Mouse (Mus musculus) ovary, postnatal 10 days (tissue): ENCODE results near the gene Duoxa1.
"Not testable (repeated sequence)": the region's sequence is repeated elsewhere in the genome, so short reads cannot be mapped to it uniquely, and the experiment has no call there.

ENCODE experiments used
- DNase-seq: peaks from one replicate; pipeline ENCODE4 v3.0.0; 2022; ENCODE audit warnings: low spot score

Gene Duoxa1

GRCm38 (mm10) chr2:122313536-122313935, at the start of gene Duoxa1:
Duoxa1 (minus strand) TSS chr2:122313730.
- DNase-seq = no peak

DNA sequence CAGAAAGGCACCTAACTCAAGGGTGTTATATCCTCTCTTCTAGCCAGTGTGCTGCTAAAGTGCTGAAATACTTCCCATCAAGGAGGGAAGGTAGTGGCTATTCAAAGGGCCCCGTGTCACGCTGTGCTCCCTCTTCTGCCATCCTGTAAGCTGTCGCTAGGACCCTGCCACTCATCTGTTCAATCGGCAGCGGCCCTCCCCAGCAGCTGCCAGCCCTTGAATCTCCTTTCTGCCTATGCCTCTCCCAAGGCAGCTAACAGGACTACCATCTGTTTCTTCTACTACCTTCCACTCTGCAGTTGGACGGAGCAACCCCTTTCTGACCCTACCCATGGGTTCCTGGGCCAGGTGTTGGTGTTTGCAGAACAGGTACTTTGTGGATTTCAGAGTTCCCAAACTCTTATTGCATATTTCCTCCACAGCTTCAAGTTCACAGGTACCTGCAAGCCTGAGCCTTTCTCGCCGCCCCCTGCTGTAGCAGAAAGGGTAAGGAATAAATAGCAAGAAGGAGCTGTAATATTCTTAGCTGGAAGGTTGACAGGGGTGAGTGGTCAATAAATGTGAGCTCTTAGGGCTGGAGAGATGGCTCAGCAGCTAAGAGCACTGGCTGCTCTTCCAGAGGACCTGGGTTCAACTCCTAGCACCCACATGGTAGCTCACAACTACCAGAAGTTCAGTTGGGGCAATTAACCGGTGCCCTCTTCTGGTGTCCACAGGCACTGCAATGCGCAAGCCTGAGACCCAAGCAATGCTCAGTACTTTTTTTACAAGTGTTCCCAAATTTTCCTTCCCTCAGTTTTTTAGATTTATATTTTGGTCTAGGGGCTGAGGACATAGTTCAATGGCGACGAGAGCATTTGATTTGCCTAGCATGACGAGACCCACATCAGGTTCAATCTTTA, 49.3 kb upstream of the Duoxa1 start:
- DNase-seq = no peak

- no peak for DNase-seq
Measured at GRCm38 (mm10) chr2:122361868-122362621, 48.5 kb upstream of the Duoxa1 start.

DNA sequence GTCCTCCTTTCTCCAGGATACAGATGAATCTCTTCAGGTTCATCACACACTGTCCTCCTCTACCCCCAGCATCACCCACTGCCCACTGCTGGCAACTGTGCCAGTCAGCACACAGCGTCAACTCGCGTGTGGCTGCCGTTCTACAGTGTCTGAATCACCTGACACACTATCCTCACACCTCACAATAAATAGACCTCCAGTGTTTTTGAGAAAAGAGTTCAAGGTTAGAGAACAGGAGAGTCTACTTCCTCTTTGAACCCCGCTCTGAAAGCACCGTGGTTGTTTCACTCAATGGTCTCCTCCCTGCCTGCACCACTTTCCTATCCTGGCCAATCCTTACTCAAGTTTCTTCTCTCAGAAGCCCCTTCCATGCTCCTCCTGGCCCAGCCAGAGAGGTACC, 47.7 kb upstream of the Duoxa1 start:
- no peak for DNase-seq

DNA sequence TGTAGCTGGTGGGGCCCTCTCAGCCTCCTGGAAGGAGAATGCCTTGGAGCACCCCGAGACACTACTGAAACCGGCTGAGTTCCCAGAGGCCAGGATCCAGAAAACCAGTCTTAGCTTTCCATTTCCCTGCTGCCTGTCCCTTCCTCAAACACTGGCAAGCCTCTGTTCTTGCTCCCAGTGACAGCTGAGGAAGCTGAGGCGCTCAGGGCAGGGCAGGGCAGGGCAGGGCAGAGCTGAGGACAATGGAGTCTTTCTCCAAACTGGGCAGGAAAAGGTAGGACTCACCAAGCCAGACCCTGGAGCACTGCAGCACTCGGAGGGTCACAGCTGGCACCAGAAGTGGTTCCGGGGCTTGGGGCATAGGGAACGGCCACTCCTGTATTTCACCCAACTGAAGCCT, 46.8 kb upstream of the Duoxa1 start:
- no peak for DNase-seq

DNA sequence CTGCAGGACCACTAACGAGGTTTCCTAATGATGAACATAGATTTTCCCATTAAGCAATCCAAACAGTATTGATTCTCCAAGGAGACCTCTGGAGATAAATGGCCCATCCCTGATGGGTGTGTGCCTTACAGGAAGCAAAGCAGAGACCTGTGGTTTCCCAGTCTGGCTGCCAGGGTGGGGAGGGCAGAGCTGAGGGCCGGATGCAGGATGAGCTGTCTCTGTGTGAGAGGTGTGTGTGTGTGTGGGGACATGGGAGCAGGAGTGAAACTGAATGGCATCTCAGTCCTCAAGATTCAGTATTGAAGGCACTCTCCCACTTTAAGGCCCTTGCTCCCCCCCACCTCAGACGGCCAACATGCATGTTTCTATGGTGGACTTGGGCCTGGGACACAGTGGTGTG, 42.7 kb upstream of the Duoxa1 start:
- no peak for DNase-seq

DNA sequence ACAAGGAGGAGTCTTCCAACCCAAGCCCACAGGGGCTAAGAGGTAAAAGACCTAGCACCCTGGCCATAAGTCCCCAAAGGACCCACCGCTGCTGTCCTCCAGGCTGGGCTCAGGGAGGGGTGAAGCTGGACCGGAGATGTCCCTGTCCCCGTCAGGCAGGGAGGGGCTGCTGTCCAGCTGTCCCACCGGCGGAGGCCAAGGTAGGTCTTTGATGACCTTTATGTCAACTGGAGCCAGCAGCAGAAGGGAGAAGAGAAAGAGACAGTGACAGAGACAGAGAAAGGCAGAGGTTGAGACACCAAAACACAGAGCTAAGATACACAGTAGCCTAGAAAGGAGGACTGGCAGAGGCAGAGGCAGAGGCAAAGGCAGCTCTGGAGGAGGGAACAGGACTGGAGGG, 41.9 kb upstream of the Duoxa1 start:
- no peak for DNase-seq

GRCm38 (mm10) chr2:122354191-122354929, 40.8 kb upstream of the Duoxa1 start:
- DNase-seq = no peak

- no peak for DNase-seq
Measured at GRCm38 (mm10) chr2:122353765-122354164, 40.2 kb upstream of the Duoxa1 start.

DNA sequence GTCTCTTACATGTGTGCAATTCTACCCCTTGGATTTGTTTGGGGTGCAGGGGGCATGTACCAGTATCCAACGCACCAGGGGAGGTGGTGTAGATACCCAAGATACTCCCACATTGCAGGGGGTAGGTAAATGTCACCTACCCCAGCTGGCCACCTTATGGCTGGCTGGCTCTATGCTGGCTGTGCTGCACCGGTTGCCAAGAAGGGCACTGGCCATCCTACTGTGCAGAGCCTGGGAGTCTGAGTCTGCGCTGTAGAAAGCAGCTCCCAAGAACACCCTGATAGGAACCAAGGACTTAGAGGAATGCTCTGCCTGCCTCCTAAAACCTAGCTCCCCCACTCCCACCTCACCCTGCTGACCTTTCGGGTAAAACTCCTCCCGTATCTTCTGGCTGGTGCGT, 39.5 kb upstream of the Duoxa1 start:
- no peak for DNase-seq

DNA sequence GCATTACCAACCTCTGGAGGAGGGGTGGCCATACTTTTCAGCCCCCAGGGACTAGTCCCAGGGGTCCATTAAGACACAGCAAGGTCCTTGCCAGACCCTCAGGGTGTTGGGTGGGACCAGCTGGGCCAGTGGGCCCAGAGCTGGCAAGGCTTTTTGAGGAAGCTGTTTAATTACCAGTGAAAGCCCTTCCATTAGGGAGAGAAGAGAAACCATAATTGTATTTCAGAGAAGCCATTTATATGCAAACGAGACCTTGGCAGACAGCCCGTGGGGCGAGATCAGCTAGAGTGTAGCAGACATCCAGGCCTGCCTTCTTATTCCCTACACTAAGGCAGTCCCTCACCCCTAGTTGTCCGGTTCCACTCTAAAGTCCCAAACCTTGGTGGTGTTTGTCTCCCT, 38.4 kb upstream of the Duoxa1 start:
- DNase-seq = no peak

GRCm38 (mm10) chr2:122351156-122351930, 37.8 kb upstream of the Duoxa1 start:
- no peak for DNase-seq

GRCm38 (mm10) chr2:122349136-122349785, 35.7 kb upstream of the Duoxa1 start:
- DNase-seq = no peak

DNA sequence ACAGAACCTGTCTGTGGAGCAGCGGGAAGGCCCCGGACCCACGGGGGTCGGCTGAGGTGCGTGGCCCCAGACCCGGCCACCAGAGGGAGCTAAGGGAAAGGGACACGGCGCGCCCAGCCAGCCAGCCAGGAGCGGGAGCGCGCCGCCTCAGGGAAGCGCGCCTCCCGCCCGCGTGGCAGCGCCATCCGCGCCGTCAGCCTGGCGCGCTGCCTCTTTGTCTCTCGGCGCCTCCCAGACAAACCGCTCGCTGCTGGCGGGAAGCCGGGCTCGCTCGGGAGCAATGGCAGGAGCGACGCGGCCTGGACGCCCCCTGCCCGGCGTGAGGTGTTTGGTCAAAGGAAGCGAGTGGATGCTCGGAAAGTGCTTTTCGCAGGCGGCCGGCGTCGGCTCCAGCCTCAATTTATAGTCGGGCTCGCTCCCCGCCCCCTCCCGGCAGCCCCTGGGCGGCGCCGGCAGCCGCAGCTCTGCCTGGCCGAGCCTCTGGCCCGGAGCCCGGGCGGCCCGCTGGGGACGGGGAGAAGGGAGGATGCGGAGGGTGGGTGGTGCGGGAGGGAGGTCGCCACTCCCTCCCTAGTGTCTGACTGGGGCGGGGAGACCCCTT, 35.1 kb upstream of the Duoxa1 start:
- peak; percentile 88 for DNase-seq

GRCm38 (mm10) chr2:122347257-122347656, 33.7 kb upstream of the Duoxa1 start:
- DNase-seq = no peak

DNA sequence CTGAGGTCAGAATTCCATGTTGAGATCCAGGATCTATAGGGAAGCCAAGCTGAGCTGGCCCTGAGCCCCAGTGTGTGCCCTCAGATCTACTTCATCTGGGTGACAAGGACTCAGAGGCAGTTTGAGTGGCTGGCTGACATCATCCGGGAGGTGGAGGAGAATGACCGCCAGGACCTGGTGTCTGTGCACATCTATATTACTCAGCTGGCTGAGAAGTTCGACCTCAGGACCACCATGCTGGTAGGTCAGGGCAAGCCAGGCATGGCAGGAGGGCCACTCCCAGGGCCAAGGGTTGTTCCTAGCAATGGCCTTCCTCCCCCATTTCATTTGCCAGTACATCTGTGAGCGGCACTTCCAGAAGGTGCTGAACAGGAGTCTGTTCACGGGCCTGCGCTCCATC, 32.6 kb upstream of the Duoxa1 start:
- DNase-seq = not testable (repeated sequence)

DNA sequence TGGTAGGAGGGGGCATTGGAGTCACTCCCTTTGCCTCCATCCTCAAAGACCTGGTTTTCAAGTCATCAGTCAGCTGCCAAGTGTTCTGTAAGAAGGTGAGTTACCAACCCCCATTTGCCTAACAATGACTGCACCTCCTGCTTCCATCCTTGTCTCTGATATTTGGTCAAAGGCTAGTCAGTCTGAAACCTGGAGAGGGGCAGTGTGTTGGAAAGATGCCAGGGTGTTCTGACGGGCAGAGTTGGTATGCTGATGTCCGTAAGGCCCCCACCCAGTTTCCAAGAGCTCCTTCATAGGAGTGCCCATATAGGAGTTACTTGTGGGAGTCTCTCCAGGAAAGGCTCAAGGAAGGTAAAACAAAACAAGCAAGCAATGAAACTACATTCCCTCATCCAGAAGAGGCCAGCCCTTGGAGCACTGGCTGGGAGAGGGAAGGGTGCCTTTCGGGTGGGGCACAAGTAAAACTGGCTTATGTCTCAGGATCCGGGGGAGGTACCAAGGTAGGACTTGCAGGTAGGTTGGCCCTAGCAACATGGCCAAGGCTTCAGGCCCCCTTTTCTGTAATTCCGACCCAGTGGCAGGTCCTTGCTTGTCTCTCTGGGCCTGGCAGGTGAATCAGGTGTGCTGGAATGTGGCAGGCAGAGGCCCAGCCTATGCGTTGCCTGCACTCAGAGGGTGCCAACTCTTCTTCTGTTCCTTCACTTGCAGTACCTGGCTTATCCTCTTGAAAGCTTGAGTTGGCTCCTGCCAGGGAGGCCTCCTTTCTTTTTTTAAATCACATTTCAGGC, 31.8 kb upstream of the Duoxa1 start:
- no peak for DNase-seq

DNA sequence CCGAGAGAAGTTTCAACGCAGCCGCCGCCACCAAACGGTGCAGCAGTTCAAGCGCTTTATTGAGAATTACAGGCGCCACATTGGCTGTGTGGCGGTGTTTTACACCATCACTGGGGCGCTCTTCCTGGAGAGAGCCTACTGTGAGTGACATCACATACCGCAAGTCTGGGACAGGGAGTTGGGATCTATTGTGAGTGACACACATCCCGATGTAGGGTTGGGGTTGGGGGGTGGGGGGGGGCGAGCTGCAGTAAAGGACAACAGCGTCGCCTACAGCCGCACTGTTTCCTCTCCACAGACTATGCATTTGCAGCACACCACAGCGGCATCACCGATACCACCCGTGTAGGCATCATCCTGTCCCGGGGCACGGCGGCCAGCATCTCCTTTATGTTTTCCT, 23.8 kb upstream of the Duoxa1 start:
- no peak for DNase-seq

DNA sequence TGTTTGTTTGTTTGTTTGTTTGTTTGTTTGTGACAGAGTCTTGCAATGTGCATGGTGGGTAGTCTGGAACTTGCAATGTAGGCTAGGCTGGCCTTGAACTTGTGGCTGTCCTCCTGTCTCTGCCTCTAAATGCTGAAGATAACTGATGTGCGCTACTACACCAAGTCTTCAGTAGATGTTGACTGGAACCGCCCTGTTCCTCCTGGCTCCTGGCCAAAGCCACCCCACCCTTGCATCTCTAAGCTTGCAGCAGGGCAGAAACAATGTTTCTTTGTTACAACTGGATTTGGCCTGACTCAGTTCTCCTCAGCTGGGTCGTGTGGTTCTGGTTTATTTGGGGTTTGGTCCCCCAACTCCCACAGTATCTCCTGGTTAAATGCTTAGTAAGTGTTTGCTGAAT, 20.6 kb upstream of the Duoxa1 start:
- DNase-seq = no peak

- no peak for DNase-seq
Measured at GRCm38 (mm10) chr2:122332222-122332621, 18.7 kb upstream of the Duoxa1 start.
